Mouse (Mus musculus) stomach, embryonic 14.5 days (tissue): Measurements from ENCODE around the gene Pknox2. TPM values are rescaled to one million over a fixed set of nuclear protein-coding genes. Genes with fewer than 3 reads are reported as not detected.

Source experiments
- ATAC-seq: fragments of 200-750 bp; cut with Nextera tagmentation; 2 replicates; pipeline ENCODE4 v1.8.0; 2017; ENCODE audit warnings: low read depth, moderate TSS enrichment; ENCODE audit not compliant: insufficient number of reproducible peaks, insufficient read depth, low FRiP score
- H3K27ac ChIP-seq: fragments of 300-500 bp; sonication (generic); 2 replicates; pipeline ENCODE4 v1.5.1; 2014; ENCODE audit warnings: mild to moderate bottlenecking, low read length, moderate library complexity, mixed read lengths
- H3K27me3 ChIP-seq: fragments of 300-500 bp; sonication (generic); 2 replicates; pipeline ENCODE4 v1.6.1; 2014; ENCODE audit warnings: low read length, control low read depth, mixed read lengths; ENCODE audit not compliant: control insufficient read depth, insufficient read depth
- H3K36me3 ChIP-seq: fragments of 300-500 bp; sonication (generic); 2 replicates; pipeline ENCODE4 v1.6.1; 2014; ENCODE audit warnings: mild to moderate bottlenecking, control low read depth, low read length, moderate library complexity, mixed read lengths; ENCODE audit not compliant: control insufficient read depth, insufficient read depth
- H3K4me1 ChIP-seq: fragments of 300-500 bp; sonication (generic); 2 replicates; pipeline ENCODE4 v1.6.1; 2014; ENCODE audit warnings: low read length, control low read depth, mixed read lengths; ENCODE audit not compliant: control insufficient read depth, insufficient read depth
- H3K4me2 ChIP-seq: fragments of 300-500 bp; sonication (generic); replicated peaks from 2 replicates; pipeline ENCODE4 v1.6.1; 2014; ENCODE audit warnings: low read depth, low read length, control low read depth
- H3K4me3 ChIP-seq: fragments of 300-500 bp; sonication (generic); 2 replicates; pipeline ENCODE4 v1.5.1; 2014; ENCODE audit warnings: low read depth, low read length, control low read depth
- H3K9ac ChIP-seq: fragments of 300-500 bp; sonication (generic); replicated peaks from 2 replicates; pipeline ENCODE4 v1.6.1; 2014; ENCODE audit warnings: low read depth, mild to moderate bottlenecking, control low read depth, low read length, moderate library complexity, mixed read lengths
- H3K9me3 ChIP-seq: fragments of 300-500 bp; sonication (generic); 2 replicates; pipeline ENCODE4 v1.6.1; 2016; ENCODE audit warnings: low read depth, low read length, control low read depth; ENCODE audit not compliant: control insufficient read depth
- WGBS: fragments of 180-500 bp; shearing (Covaris S2); extraction: QIAGEN DNeasy Blood & Tissue Kit; methylation state at CpG from one replicate; pipeline ENCODE4 v1.1.7; 2014; 5-methylcytosine and 5-hydroxymethylcytosine counted together
- polyA plus RNA-seq: library from polyadenylated mRNA; unstranded; fragments of >200 nt; fragmentation: Nextera tagmentation; extraction: Ambion mirVana; gene quantifications from 2 replicates; pipeline ENCODE4 v1.2.1, GENCODE M21; 2014

Pknox2 gene
- polyA plus RNA-seq, 1 experiment from 2014 or later: 7.5 TPM

DNA sequence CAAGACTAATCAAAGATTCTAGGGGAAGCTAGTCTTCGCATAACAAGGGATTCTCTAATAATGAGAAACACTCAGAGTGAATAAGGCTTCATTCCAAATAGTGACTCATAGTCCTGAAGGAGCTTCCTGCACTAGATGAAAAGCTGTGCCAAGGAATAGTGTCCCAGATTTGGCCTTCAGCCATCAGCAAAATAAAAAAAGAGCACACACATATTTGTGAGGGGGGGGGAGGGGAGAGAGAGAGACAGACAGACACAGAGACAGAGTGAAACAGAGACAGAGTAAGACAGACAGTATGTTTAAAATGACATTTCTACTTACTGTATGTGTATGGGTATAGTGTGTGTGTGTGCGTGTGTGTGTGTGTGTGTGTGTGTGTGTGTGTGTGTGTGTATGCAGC lies 61.8 kb downstream of the Pknox2 start:
- H3K4me3 ChIP-seq: no peak overlapping the region
- no peaks in the 10 kb centered on the region for H3K36me3 ChIP-seq
- 69% methylated on average over 2 of the region's 2 CpGs for WGBS
- H3K9ac ChIP-seq: no peak overlapping the region
- H3K4me1 ChIP-seq: 0 out of 2 replicates have a peak, but pooled peaks cover 5% of the 10 kb centered on the region
- no peak for ATAC-seq
- H3K9me3 ChIP-seq: no peaks in the 10 kb centered on the region
- H3K27ac ChIP-seq: no peak overlapping the region
- H3K27me3 ChIP-seq: no peaks in the 10 kb centered on the region
- H3K4me2 ChIP-seq: no peak overlapping the region

DNA sequence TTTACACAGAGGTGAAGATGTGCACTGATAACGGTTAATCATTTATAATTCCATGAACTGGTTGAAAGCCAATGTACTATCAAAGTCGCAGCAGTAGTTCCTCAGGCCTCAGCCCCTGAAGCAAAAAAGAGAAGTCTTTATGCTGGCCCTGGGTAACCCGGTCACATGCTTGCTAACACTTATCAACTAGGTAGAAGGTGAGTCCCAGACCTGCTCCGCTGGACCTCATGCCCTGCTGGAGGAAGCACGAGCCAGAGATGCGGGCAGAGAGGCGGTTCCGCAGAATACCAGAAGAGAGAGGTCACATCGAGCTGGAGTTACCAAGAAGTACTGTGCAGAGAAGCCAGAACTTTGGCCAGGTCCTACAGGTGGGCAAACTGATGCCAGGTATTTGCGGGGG lies 65.0 kb downstream of the Pknox2 start:
- Histone ChIP-seq H3K27ac (no peak overlapping the region), H3K9ac (no peak overlapping the region), H3K4me2 (no peak overlapping the region), H3K36me3 (no peaks in the 10 kb centered on the region), H3K27me3 (no peaks in the 10 kb centered on the region), H3K4me3 (no peak overlapping the region), H3K9me3 (no peaks in the 10 kb centered on the region), H3K4me1 (0 out of 2 replicates have a peak, but pooled peaks cover 4% of the 10 kb centered on the region)
- ATAC-seq: no peak
- 91% methylated on average over 10 of the region's 10 CpGs for WGBS

DNA sequence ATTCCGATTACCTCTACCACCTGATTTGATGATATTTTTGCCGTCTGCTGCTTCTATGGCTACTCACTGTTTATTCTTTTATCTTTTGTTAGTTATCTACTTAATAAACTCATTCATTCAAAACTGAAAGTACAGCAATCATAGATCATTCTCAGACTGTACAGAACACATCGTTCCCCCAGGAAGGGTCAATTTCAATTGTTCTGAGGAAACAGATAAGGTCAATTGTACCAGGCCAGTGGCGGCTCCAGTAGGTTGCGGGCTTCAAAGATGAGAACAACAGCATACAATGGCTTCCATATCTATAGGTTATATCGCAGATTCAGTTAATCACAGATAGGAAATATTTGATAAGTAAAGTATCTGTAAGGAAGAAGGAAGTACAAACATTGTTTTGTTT lies 66.9 kb downstream of the Pknox2 start:
- whole genome bisulfite sequencing: 81% methylated on average over 6 of the region's 6 CpGs
- no peak overlapping the region for H3K9ac ChIP-seq
- H3K27ac ChIP-seq: no peak overlapping the region
- no peaks in the 10 kb centered on the region for H3K27me3 ChIP-seq
- ATAC-seq: no peak
- H3K9me3 ChIP-seq: no peaks in the 10 kb centered on the region
- no peak overlapping the region for H3K4me3 ChIP-seq
- no peaks in the 10 kb centered on the region for H3K36me3 ChIP-seq
- H3K4me2 ChIP-seq: no peak overlapping the region
- H3K4me1 ChIP-seq: 0 out of 2 replicates have a peak, but pooled peaks cover 3% of the 10 kb centered on the region

DNA sequence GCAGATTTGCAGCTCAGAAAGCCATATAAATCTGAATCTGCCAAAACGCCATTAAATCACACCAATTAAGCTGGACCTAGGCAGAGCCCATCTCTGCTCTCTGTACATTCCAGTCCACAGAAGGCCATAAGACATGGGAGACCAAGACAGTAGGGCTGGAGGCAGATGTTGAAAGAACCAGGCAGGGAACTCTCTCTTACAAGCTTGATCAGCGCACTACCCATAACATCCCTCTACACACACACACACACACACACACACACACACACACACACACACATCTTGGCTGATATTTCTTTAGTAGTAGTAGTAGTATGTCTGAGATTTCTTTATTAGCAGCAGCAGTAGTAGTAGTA lies 70.2 kb downstream of the Pknox2 start:
- Histone ChIP-seq H3K4me3 (no peak overlapping the region), H3K4me1 (no peaks in the 10 kb centered on the region), H3K9ac (no peak overlapping the region), H3K27ac (no peak overlapping the region), H3K36me3 (no peaks in the 10 kb centered on the region), H3K27me3 (no peaks in the 10 kb centered on the region), H3K4me2 (no peak overlapping the region), H3K9me3 (no peaks in the 10 kb centered on the region)
- no peak for ATAC-seq
- WGBS: 66% methylated on average over 2 of the region's 2 CpGs

DNA sequence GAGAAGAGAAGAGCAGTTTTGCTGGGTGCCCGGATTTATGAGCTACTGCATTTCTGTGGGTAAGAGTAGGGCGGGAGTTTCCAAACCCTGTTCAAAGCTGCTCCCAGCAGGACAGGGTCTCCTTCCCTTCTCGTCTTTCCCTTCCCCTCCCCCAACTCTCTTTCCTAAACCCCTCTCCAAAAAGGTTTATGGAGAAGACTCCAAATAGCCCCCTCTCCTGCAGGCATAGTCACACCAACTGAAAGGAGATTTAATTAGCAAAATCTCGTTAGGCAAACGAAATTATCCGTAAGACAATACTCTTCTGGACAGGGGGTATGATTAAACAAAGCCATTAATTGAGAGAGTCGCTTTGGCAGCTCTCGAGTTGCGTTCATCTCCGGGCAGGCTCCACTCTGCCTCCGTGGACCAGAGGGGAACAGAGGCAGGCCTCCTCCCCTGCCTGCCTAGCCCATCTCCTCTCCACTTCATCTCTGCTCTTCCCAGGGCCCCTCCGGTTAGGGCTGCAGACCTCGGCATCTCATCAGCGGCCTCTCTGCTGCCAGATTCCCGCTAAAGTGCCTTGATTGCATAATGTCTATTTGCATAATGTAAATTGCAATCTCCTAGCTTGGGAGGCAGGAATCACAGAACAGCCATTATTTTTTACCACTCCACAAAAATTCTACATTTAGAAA lies 70.7 kb downstream of the Pknox2 start:
- Histone ChIP-seq H3K27me3 (no peaks in the 10 kb centered on the region), H3K9ac (no peak overlapping the region), H3K27ac (no peak overlapping the region), H3K4me2 (no peak overlapping the region), H3K36me3 (no peaks in the 10 kb centered on the region), H3K9me3 (no peaks in the 10 kb centered on the region), H3K4me1 (no peaks in the 10 kb centered on the region), H3K4me3 (no peak overlapping the region)
- ATAC-seq: no peak
- WGBS: 19% methylated on average over 15 of the region's 15 CpGs

DNA sequence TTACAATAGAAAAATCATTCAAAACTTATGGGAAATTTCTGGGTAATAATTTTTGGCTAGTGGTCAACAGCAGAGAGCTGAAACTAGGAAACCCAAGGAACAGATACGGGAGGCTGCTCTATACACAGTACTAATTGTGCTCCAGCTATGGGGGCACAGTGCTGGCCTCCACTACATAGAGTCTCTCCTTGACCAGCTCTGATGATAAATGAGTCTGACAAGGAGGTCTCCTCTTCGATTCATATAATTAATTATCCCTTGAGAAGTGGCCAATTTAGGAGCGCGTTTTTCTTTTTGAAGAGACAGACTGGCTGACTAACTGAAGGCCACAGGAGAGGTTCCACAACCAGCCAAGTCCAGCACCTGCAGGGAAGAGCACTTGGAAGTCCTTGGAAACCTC lies 71.3 kb downstream of the Pknox2 start:
- Histone ChIP-seq H3K9ac (no peak overlapping the region), H3K27me3 (no peaks in the 10 kb centered on the region), H3K27ac (no peak overlapping the region), H3K4me2 (no peak overlapping the region), H3K4me1 (no peaks in the 10 kb centered on the region), H3K4me3 (no peak overlapping the region), H3K9me3 (no peaks in the 10 kb centered on the region), H3K36me3 (no peaks in the 10 kb centered on the region)
- ATAC-seq: no peak
- WGBS: 42% methylated on average over 4 of the region's 4 CpGs

DNA sequence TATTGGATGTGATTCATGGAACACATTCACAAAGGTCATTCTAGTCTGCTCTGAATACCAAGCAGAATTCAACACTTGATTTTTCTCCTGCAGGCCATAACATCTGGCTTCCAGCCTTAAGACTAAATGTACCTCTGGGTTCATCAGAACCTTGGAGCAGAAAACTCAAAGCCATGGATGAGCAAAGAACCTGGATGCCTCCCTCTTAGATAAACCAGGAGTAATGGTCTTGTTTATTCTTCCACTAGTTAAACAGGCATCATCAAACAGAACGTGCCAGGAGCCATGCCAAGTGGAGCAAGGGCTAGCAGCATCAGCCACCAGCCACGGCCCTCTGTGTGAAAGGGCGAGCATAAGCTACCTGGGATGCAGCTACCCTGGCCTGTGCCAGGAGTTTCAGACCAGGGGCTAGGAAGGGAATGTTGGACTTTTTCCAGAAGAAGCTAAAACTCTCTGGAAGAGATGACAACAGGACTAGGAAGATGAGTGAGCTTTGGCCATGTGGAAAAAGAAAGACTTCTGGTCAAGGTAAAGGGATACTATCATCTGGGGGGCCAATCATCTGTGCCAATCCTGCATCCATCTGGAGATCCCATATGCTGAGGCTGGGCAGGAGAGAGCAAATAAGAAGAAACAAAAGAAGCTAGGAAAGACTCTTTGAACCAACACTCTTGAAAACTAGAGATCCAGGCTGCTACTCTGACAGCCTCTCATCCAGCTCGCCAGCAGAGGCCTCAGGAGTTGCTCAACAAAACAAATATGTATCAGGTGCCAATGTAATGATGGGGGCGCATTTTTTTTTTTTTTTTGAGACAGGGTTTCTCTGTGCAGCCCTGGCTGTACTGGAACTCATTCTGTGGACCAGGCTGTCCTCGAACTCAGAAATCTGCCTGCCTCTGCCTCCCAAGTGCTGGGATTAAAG lies 77.6 kb downstream of the Pknox2 start:
- Histone ChIP-seq H3K4me1 (no peaks in the 10 kb centered on the region), H3K4me3 (no peak overlapping the region), H3K9me3 (no peaks in the 10 kb centered on the region), H3K27ac (no peak overlapping the region), H3K27me3 (no peaks in the 10 kb centered on the region), H3K4me2 (no peak overlapping the region), H3K9ac (no peak overlapping the region), H3K36me3 (no peaks in the 10 kb centered on the region)
- no peak for ATAC-seq
- WGBS: 83% methylated on average over 6 of the region's 6 CpGs

DNA sequence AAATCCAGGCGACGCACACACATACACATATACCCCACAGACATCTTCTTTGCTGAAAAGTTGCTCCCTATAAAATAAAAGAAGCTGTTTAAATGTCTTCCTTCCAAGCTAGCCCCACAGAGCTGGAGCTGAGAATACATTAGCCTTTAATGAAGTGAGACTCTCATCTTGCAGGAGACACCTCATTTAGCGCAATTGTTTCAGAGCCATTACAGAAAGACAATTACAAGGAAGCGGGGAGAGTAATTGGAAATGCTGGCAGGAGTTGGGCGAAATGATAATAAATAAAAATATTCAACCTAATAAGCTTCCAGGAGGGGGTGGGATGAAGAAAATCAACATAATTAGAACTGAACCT lies 79.8 kb downstream of the Pknox2 start:
- ATAC-seq: no peak
- no peak overlapping the region for H3K9ac ChIP-seq
- 87% methylated on average over 5 of the region's 5 CpGs for WGBS
- no peaks in the 10 kb centered on the region for H3K9me3 ChIP-seq
- no peak overlapping the region for H3K4me2 ChIP-seq
- no peaks in the 10 kb centered on the region for H3K4me1 ChIP-seq
- H3K27ac ChIP-seq: no peak overlapping the region
- no peaks in the 10 kb centered on the region for H3K27me3 ChIP-seq
- no peaks in the 10 kb centered on the region for H3K36me3 ChIP-seq
- H3K4me3 ChIP-seq: no peak overlapping the region
